Mouse (Mus musculus) olfactory bulb, adult 2 months (tissue): ENCODE measurements around the gene Mical2.

Experiments
- CTCF ChIP-seq: fragments of 200-500 bp; IDR thresholded peaks from 2 replicates; pipeline ENCODE4 v1.5.1; 2012; ENCODE audit warnings: low read depth, mild to moderate bottlenecking, low read length, moderate library complexity; ENCODE audit not compliant: insufficient read depth
- POLR2A ChIP-seq: fragments of 200-500 bp; IDR thresholded peaks from 2 replicates; pipeline ENCODE4 v1.6.1; 2012; ENCODE audit warnings: mild to moderate bottlenecking, low read depth, low read length, moderate library complexity; ENCODE audit not compliant: insufficient read depth

DNA sequence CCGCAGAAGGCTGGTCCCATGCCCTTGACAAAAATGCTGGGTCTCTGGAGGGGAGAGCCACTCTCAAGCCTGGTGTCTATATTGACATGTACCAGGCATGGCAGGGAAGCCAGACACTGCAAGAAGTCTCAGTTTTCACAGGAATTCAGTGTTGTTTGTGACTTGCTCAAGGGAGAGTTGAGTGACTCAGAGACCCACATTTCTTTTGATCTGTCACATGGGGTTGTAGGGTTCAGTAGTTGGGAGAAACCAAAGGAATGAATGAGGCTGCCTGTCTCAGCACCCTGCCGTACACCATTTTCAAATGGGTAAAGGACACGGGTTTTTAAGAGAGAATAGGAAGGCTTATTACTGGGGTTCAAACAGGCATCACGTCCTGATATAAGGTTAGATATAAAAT is 33.6 kb downstream of the Mical2 start:
- TF ChIP-seq CTCF (no peak), POLR2A (no peak)
